Mouse (Mus musculus) B cell, adult 62 days (primary cell): ENCODE measurements around the gene Npl. TPM values are rescaled to one million over a fixed set of nuclear protein-coding genes. Genes with fewer than 3 reads are reported as not detected.

Source experiments
- total RNA-seq: library from RNA; stranded (reverse); gene quantifications from 4 replicates; pipeline ENCODE4 v1.2.4, GENCODE M21; 2023

The Npl gene
- total RNA-seq, result 0.34 to 0.94 TPM (median 0.53 TPM) in 4 replicates

GRCm38 (mm10) chr1:153549536-153550199 is at the start of gene Npl:
TSS of gene Npl (minus strand) at chr1:153550045.

GRCm38 (mm10) chr1:153487500-153487879 is 62.4 kb downstream of the Npl start, which contains the start of gene Dhx9:
TSS of gene Dhx9 (minus strand) at chr1:153487660.

Other genes with a start within 250 kb of the Npl start
- 23.0 to 28.4 TPM (median 25.1 TPM) in 4 replicates for gene Lamc1, start 217.3 kb downstream of the Npl start, total RNA-seq
- gene Shcbp1l, start 124.9 kb downstream of the Npl start, total RNA-seq, result 1.9 to 3.7 TPM (median 2.2 TPM) in 4 replicates
- gene Dhx9, start 62.4 kb downstream of the Npl start, total RNA-seq, result 380 to 389 TPM (median 388 TPM) in 4 replicates
- not detected in 4 replicates for gene Rgs8, start 103.0 kb upstream of the Npl start, total RNA-seq
- gene Rgs16, start 190.3 kb upstream of the Npl start, total RNA-seq, result 5.3 to 8.2 TPM (median 6.5 TPM) in 4 replicates
- gene Rnasel, start 199.4 kb upstream of the Npl start, total RNA-seq, result 12.6 to 15.4 TPM (median 13.2 TPM) in 4 replicates